Mouse (Mus musculus) testis, postnatal 14 days (tissue): ENCODE measurements around the gene Nup133.

ENCODE experiments used
- DNase-seq: peaks from one replicate; pipeline ENCODE4 v3.0.0; 2021; ENCODE audit warnings: low spot score

The Nup133 gene

GRCm38 (mm10) chr8:123953686-123954085 lies 4.6 kb upstream of the Nup133 start:
- DNase-seq, result no peak

GRCm38 (mm10) chr8:123950077-123950802 lies 1.2 kb upstream of the Nup133 start:
- DNase-seq, result peak; percentile 33

- no peak for DNase-seq
These were observed 571 bp upstream of the Nup133 start for GRCm38 (mm10) chr8:123949686-123949986.

- DNase-seq, result no peak
These were observed 20.0 kb downstream of the Nup133 start for GRCm38 (mm10) chr8:123929026-123929425.

GRCm38 (mm10) chr8:123925671-123926070 lies 23.4 kb downstream of the Nup133 start:
- DNase-seq, result no peak

- DNase-seq, result peak; percentile 63
These were observed 24.3 kb downstream of the Nup133 start for GRCm38 (mm10) chr8:123924719-123925118.

- DNase-seq, result no peak
These were observed 34.4 kb downstream of the Nup133 start for GRCm38 (mm10) chr8:123914635-123915034.

GRCm38 (mm10) chr8:123912265-123912664 lies 36.8 kb downstream of the Nup133 start:
- DNase-seq, result no peak

GRCm38 (mm10) chr8:123907604-123908003 lies 41.5 kb downstream of the Nup133 start:
- DNase-seq, result no peak

GRCm38 (mm10) chr8:123902653-123903052 lies 46.4 kb downstream of the Nup133 start:
- DNase-seq, result no peak

- DNase-seq, result no peak
These were observed 49.7 kb downstream of the Nup133 start for GRCm38 (mm10) chr8:123899366-123899765.

- DNase-seq, result no peak
These were observed 50.5 kb downstream of the Nup133 start for GRCm38 (mm10) chr8:123898576-123898975.

- DNase-seq, result no peak
These were observed 52.3 kb downstream of the Nup133 start for GRCm38 (mm10) chr8:123896774-123897173.

GRCm38 (mm10) chr8:123896366-123896761 lies 52.7 kb downstream of the Nup133 start:
- DNase-seq, result no peak

GRCm38 (mm10) chr8:123895680-123896365 lies 53.2 kb downstream of the Nup133 start:
- DNase-seq, result no peak

- no peak for DNase-seq
These were observed 53.8 kb downstream of the Nup133 start for GRCm38 (mm10) chr8:123895230-123895629.

GRCm38 (mm10) chr8:123894502-123895097 lies 54.5 kb downstream of the Nup133 start, which contains the start of gene Acta1:
Gene Acta1, minus strand, starts transcription at chr8:123894751.
- DNase-seq, result no peak

- no peak for DNase-seq
These were observed 55.7 kb downstream of the Nup133 start for GRCm38 (mm10) chr8:123893413-123893812.

- DNase-seq, result no peak
These were observed 56.4 kb downstream of the Nup133 start for GRCm38 (mm10) chr8:123892586-123893155.

GRCm38 (mm10) chr8:123891883-123892585 lies 57.0 kb downstream of the Nup133 start:
- no peak for DNase-seq

GRCm38 (mm10) chr8:123891271-123891670 lies 57.8 kb downstream of the Nup133 start:
- no peak for DNase-seq

GRCm38 (mm10) chr8:123889797-123890196 lies 59.3 kb downstream of the Nup133 start:
- DNase-seq, result no peak
